Mouse (Mus musculus) neural tube, embryonic 11.5 days (tissue): ENCODE measurements around the gene Insig1. TPM values are rescaled to one million over a fixed set of nuclear protein-coding genes. Genes with fewer than 3 reads are reported as not detected.
A peak's percentile ranks its signal among the peaks of the same experiment; 100 is the strongest.

Experiments
- ATAC-seq: fragments of 200-750 bp; cut with Nextera tagmentation; 2 replicates; pipeline ENCODE4 v1.8.0; 2017; ENCODE audit warnings: moderate number of reproducible peaks, mild to moderate bottlenecking, moderate TSS enrichment, moderate library complexity; ENCODE audit not compliant: insufficient read depth, low FRiP score, low TSS enrichment
- DNase-seq: peaks from one replicate; pipeline ENCODE4 v3.0.0-alpha.2; 2015; ENCODE audit warnings: low spot score
- H3K27ac ChIP-seq: fragments of 300-500 bp; sonication (generic); 2 replicates; pipeline ENCODE4 v1.5.1; 2014; ENCODE audit warnings: low read depth, mild to moderate bottlenecking, low read length
- H3K27me3 ChIP-seq: fragments of 300-500 bp; sonication (generic); 2 replicates; pipeline ENCODE4 v1.6.1; 2014; ENCODE audit warnings: mild to moderate bottlenecking, low read length, mixed read lengths; ENCODE audit not compliant: control insufficient read depth, insufficient read depth
- H3K36me3 ChIP-seq: fragments of 300-500 bp; sonication (generic); 2 replicates; pipeline ENCODE4 v1.6.1; 2014; ENCODE audit warnings: mild to moderate bottlenecking, low read length, moderate library complexity, mixed read lengths; ENCODE audit not compliant: control insufficient read depth, insufficient read depth
- H3K4me1 ChIP-seq: fragments of 300-500 bp; sonication (generic); 2 replicates; pipeline ENCODE4 v1.6.1; 2014; ENCODE audit warnings: low read length, mixed read lengths; ENCODE audit not compliant: control insufficient read depth, insufficient read depth
- H3K4me2 ChIP-seq: fragments of 300-500 bp; sonication (generic); 2 replicates; pipeline ENCODE4 v1.6.1; 2014; ENCODE audit warnings: low read depth, mild to moderate bottlenecking, moderate library complexity
- H3K4me3 ChIP-seq: fragments of 300-500 bp; sonication (generic); 2 replicates; pipeline ENCODE4 v1.5.1; 2014; ENCODE audit warnings: low read depth, low read length
- H3K9ac ChIP-seq: fragments of 300-500 bp; sonication (generic); 2 replicates; pipeline ENCODE4 v1.6.1; 2014; ENCODE audit warnings: mild to moderate bottlenecking, low read length
- H3K9me3 ChIP-seq: fragments of 300-500 bp; sonication (generic); 2 replicates; pipeline ENCODE4 v1.6.1; 2016; ENCODE audit warnings: low read length; ENCODE audit not compliant: control insufficient read depth
- WGBS: fragments of 180-500 bp; shearing (Covaris S2); extraction: QIAGEN DNeasy Blood & Tissue Kit; methylation state at CpG from one replicate; pipeline ENCODE4 v1.1.7; 2014; 5-methylcytosine and 5-hydroxymethylcytosine counted together
- polyA plus RNA-seq: library from polyadenylated mRNA; unstranded; fragments of >200 nt; fragmentation: Nextera tagmentation; extraction: Ambion mirVana; gene quantifications from 2 replicates; pipeline ENCODE4 v1.2.1, GENCODE M21; 2014

The Insig1 gene
- polyA plus RNA-seq = 107 and 109 TPM in 2 replicates

- Histone ChIP-seq H3K9ac (peak within 1 kb of the TSS; percentile 74), H3K9me3 (no peaks in the 10 kb centered on the region), H3K36me3 (peaks cover 6% of the 10 kb centered on the region; the same call in 1 of the 2 replicates), H3K4me2 (peak within 1 kb of the TSS; percentile 82), H3K27ac (peak within 1 kb of the TSS; percentile 91), H3K4me1 (peaks cover 18% of the 10 kb centered on the region), H3K27me3 (no peaks in the 10 kb centered on the region), H3K4me3 (peak within 1 kb of the TSS; percentile 83)
- under 1% methylated on average over 62 of the region's 64 CpGs for whole genome bisulfite sequencing
- ATAC-seq (peak; percentile 95), DNase-seq (peak; percentile 99)
These were observed at the start of gene Insig1 for GRCm38 (mm10) chr5:28070828-28071455. Gene Insig1 (plus strand): TSS chr5:28071363.

- ATAC-seq (no peak), DNase-seq (no peak)
- Histone ChIP-seq H3K4me3 (no peak overlapping the region), H3K4me1 (no peaks in the 10 kb centered on the region), H3K27me3 (no peaks in the 10 kb centered on the region), H3K27ac (no peak overlapping the region), H3K9ac (no peak overlapping the region), H3K36me3 (no peaks in the 10 kb centered on the region), H3K4me2 (no peak overlapping the region), H3K9me3 (no peaks in the 10 kb centered on the region)
- 62% methylated on average over 2 of the region's 2 CpGs for WGBS
These were observed 47.7 kb upstream of the Insig1 start for GRCm38 (mm10) chr5:28023452-28023851.

- H3K9me3 ChIP-seq = no peaks in the 10 kb centered on the region
- no peak overlapping the region for H3K27ac ChIP-seq
- DNase-seq = no peak
- no peaks in the 10 kb centered on the region for H3K36me3 ChIP-seq
- H3K4me2 ChIP-seq = no peak overlapping the region
- no peaks in the 10 kb centered on the region for H3K4me1 ChIP-seq
- no peak for ATAC-seq
- no peak overlapping the region for H3K9ac ChIP-seq
- WGBS = 83% methylated on average over 3 of the region's 3 CpGs
- no peaks in the 10 kb centered on the region for H3K27me3 ChIP-seq
- H3K4me3 ChIP-seq = no peak overlapping the region
These were observed 39.5 kb upstream of the Insig1 start for GRCm38 (mm10) chr5:28031577-28032236.

- H3K9ac ChIP-seq = no peak overlapping the region
- H3K27ac ChIP-seq = no peak overlapping the region
- no peaks in the 10 kb centered on the region for H3K27me3 ChIP-seq
- no peaks in the 10 kb centered on the region for H3K36me3 ChIP-seq
- no peaks in the 10 kb centered on the region for H3K9me3 ChIP-seq
- 89% methylated on average over 10 of the region's 10 CpGs for WGBS
- ATAC-seq (no peak), DNase-seq (no peak)
- H3K4me2 ChIP-seq = no peak overlapping the region
- H3K4me1 ChIP-seq = no peaks in the 10 kb centered on the region; the same call in 1 of the 2 replicates
- no peak overlapping the region for H3K4me3 ChIP-seq
These were observed 38.3 kb upstream of the Insig1 start for GRCm38 (mm10) chr5:28032866-28033265.

- H3K9ac ChIP-seq = no peak overlapping the region
- H3K27ac ChIP-seq = no peak overlapping the region
- DNase-seq (no peak), ATAC-seq (no peak)
- H3K36me3 ChIP-seq = no peaks in the 10 kb centered on the region
- H3K4me2 ChIP-seq = no peak overlapping the region
- WGBS = 82% methylated on average over 5 of the region's 5 CpGs
- H3K27me3 ChIP-seq = no peaks in the 10 kb centered on the region
- no peaks in the 10 kb centered on the region for H3K9me3 ChIP-seq
- no peak overlapping the region for H3K4me3 ChIP-seq
- no peaks in the 10 kb centered on the region; the same call in 1 of the 2 replicates for H3K4me1 ChIP-seq
These were observed 37.9 kb upstream of the Insig1 start for GRCm38 (mm10) chr5:28033281-28033680.

GRCm38 (mm10) chr5:28033826-28034225 is 37.3 kb upstream of the Insig1 start:
- Histone ChIP-seq H3K27me3 (no peaks in the 10 kb centered on the region), H3K4me1 (no peaks in the 10 kb centered on the region; the same call in 1 of the 2 replicates), H3K27ac (no peak overlapping the region), H3K36me3 (no peaks in the 10 kb centered on the region), H3K9ac (no peak overlapping the region), H3K4me2 (no peak overlapping the region), H3K9me3 (no peaks in the 10 kb centered on the region), H3K4me3 (no peak overlapping the region)
- no peak for DNase-seq
- 94% methylated on average over 5 of the region's 5 CpGs for WGBS
- no peak for ATAC-seq

GRCm38 (mm10) chr5:28036011-28036410 is 35.2 kb upstream of the Insig1 start:
- no peak overlapping the region for H3K4me2 ChIP-seq
- H3K9ac ChIP-seq = no peak overlapping the region
- H3K4me1 ChIP-seq = no peaks in the 10 kb centered on the region; the same call in 1 of the 2 replicates
- ATAC-seq (no peak), DNase-seq (no peak)
- H3K9me3 ChIP-seq = no peaks in the 10 kb centered on the region
- H3K27ac ChIP-seq = no peak overlapping the region
- H3K27me3 ChIP-seq = no peaks in the 10 kb centered on the region
- no peaks in the 10 kb centered on the region for H3K36me3 ChIP-seq
- no peak overlapping the region for H3K4me3 ChIP-seq
- 77% methylated on average over 1 of the region's 1 CpGs for WGBS

GRCm38 (mm10) chr5:28036518-28036917 is 34.6 kb upstream of the Insig1 start:
- ATAC-seq = no peak
- WGBS = 90% methylated on average over 1 of the region's 1 CpGs
- Histone ChIP-seq H3K9me3 (no peaks in the 10 kb centered on the region), H3K4me2 (no peak overlapping the region), H3K4me1 (no peaks in the 10 kb centered on the region; the same call in 1 of the 2 replicates), H3K27ac (no peak overlapping the region), H3K27me3 (no peaks in the 10 kb centered on the region), H3K9ac (no peak overlapping the region), H3K36me3 (no peaks in the 10 kb centered on the region), H3K4me3 (no peak overlapping the region)
- no peak for DNase-seq

- no peak for ATAC-seq
- no peak overlapping the region for H3K9ac ChIP-seq
- H3K27me3 ChIP-seq = no peaks in the 10 kb centered on the region
- no peaks in the 10 kb centered on the region for H3K36me3 ChIP-seq
- WGBS = 28% methylated on average over 3 of the region's 3 CpGs
- DNase-seq = no peak
- no peaks in the 10 kb centered on the region; the same call in 1 of the 2 replicates for H3K4me1 ChIP-seq
- H3K4me2 ChIP-seq = no peak overlapping the region
- H3K4me3 ChIP-seq = no peak overlapping the region
- H3K27ac ChIP-seq = no peak overlapping the region
- no peaks in the 10 kb centered on the region for H3K9me3 ChIP-seq
These were observed 34.0 kb upstream of the Insig1 start for GRCm38 (mm10) chr5:28037172-28037591.
